Mouse (Mus musculus) natural killer cell, adult 2 months (primary cell): ENCODE measurements around the gene Deaf1.

Experiments
- DNase-seq, 2 experiments: peaks; one replicate each; pipeline ENCODE4 v3.0.0; 2022; ENCODE audit warnings: low spot score in 2 of 2

Gene Deaf1

DNA sequence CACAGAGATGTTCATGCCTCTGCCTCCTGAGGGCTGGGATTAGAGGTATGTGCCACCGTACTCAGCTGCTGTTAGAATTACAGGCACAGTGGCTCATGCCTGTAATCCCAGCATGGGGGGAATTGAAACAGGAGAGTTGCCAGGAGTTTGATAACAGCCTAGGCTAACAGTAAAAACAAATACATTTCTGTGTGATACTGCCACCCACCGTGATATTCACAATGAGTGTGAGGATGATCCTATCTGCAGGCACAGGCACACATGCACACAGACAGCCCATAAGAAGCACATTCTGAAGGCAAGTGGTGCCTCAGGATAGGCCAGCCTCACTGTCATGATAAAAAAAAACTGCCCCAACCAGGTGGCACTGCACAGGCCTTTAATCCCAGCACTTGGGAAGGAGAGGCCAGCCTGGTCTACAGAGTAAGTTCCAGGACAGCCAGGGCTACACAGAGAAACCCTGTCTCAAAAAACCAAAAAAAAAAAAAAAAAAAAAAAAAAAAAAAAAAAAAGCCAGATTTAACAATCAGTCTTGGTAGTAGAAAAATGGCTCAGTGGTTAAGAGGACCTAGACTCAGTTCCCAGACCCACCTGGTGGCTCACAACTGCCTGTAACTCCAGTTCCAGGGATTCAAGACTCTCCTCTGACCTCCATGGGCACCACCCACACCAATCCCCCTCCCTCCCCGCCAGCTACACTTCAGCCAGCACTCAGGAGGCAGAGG, 29.4 kb downstream of the Deaf1 start:
- DNase-seq, result no peak

- DNase-seq, result peak in 1 of 2 experiments; percentile 26
Observed at GRCm38 (mm10) chr7:141294479-141294878, 33.0 kb downstream of the Deaf1 start.

DNA sequence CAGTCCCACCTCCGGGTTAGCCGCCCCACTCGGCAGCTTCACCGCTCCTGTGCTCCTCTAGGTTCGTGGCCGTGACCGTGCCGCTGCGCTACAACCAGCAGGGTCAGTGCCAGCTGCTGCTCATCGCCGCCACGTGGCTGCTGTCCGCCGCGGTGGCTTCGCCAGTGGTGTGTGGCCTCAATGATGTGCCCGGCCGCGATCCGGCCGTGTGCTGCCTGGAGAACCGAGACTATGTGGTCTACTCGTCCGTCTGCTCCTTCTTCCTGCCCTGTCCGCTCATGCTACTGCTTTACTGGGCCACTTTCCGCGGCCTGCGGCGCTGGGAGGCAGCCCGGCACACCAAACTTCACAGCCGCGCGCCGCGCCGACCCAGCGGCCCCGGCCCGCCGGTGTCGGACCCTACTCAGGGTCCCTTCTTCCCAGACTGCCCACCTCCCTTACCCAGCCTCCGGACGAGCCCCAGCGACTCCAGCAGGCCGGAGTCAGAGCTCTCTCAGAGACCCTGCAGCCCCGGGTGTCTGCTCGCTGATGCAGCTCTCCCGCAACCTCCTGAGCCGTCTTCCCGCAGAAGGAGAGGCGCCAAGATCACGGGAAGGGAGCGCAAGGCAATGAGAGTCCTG, 33.5 kb downstream of the Deaf1 start:
- DNase-seq, result peak in 1 of 2 experiments; percentile 35

GRCm38 (mm10) chr7:141292583-141293388, 34.7 kb downstream of the Deaf1 start:
- no peak for DNase-seq

DNA sequence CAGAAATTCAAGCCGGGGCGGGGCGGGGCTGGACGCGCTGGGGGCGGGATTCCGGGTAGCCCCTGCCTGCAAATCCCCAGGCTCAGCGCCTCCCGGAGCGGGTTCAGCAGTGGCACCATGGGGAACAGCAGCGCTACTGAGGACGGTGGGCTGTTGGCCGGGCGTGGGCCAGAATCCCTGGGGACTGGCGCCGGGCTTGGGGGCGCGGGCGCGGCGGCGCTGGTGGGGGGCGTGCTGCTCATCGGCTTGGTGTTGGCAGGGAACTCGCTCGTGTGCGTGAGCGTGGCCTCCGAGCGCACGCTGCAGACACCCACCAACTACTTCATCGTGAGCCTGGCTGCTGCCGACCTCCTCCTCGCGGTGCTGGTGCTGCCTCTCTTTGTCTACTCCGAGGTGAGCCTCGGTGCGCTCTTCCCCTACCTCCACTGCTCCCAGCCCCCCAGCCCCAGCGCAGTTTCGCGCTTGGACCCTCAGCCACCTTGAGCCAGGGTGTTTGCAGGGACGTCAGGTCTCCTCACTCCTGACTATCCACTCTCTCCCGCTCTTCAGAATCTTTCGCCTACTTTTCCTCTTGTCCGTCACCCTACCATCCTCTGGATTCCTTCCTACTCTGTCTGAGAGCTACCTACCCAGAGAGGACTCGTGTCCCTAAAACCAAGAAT, 35.4 kb downstream of the Deaf1 start, which contains the start of gene Drd4:
TSS of gene Drd4 (plus strand) at position 86 of the 662 bp plus-strand sequence.
- no peak for DNase-seq

DNA sequence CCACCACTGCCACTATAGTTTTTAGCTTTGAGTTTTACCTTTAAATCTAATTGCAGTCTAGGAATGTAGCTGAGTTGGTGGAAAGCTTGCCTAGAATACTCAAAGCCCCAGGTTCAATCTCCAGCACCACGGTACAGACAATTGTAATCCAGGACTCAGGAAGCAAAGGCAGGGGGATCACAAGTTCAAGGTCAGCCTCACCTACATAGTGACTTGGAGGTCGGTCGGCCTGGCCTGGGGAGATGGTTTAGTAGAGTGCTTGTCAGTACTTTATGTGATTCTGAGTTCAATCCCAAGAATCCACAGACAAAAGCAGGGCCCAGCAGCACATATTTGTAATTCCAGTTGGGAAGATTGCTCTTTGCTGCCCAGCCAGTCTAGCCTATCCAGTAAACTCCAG, 39.4 kb downstream of the Deaf1 start:
- no peak for DNase-seq

- no peak for DNase-seq
Observed at GRCm38 (mm10) chr7:141282756-141283155, 44.7 kb downstream of the Deaf1 start.

GRCm38 (mm10) chr7:141281442-141281841, 46.0 kb downstream of the Deaf1 start:
- no peak for DNase-seq

DNA sequence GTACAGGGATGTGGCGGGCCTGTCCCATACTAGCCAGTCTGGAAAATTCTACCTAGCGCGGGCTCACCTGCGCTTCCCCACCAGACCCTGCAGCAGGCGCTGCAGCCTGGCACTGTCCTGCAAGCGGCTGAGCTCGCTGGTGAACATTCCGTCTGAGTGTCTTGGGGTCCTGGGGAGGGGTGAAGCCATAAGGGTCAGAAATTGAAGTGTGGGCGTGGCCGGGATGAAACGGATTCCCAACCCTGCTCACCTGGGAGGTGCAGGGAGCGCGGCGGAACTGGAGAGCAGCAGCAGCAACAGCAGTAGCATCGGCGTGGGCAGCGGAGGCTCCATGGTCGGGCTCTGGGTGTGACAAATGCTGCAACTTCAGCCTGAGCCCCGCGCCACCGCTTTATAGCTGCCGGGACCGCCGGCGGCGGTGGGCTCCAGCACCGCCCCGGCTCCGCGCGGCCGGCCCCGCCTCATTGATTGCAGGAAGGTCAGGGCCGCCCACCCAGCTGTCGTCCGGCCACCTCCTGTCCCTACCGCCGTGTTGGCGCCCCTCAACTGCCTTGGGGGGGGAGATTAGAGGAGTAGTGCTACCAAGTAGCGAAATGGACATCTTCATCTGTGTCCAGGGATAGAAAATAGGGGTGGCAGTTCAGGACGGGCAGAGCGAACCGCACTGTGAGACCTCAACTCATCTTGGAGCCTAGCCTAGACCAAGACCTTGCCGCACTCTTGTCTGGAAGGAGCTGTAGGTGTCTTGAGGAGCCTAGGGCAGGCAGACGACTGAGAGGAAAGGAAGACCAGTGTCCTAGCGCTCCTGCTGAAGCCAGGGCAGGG, 48.5 kb downstream of the Deaf1 start, which contains the start of gene Sct:
TSS of gene Sct (minus strand) at position 368 of the 825 bp plus-strand sequence.
- DNase-seq, result no peak

DNA sequence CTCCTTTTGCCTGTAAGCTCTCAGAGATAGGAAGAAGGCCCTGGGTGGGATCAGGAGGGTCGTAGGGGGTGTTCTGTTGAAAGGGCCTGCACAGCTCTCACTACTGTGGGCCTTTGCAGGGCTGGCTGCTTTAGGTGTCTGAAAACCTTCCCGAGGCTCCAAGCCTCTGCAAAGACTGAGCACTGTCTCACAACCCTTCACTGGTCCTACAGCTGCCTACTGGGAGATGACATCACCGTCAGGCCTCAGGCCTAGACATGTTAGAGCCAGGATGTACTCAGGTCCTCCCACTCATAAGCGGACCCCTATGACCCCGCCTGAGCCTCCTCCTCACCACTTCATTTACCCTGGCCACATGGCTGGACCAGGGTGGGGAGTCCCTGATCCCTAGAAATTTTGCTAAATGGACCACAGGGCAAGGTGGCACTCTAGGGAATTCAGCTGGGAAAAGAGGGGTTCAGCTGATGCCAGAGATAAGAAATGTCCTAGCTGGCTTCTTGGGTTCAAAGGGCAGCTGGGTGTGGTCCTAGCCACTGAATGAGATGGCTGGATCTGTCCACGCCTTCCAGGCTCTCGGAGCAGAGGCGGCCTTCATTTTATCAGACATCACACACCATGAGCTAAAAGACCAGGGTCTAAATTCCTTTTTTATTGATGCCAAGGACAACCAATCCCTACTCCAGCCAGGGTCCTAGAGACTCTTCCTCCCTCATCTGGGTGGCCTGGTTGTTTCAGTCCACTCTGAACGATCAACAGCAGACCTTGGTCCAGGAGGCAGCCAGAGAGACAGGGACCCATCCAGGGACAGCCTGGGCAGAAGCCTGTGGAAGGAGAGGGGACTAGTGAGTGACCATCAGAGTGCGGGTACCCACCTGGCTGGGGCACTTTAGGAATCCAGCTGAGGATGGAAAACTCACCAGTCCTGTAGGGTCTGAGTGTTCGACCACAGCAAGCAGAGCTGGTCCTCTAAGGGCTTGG, 49.5 kb downstream of the Deaf1 start:
- DNase-seq, result no peak

GRCm38 (mm10) chr7:141276546-141276945, 50.9 kb downstream of the Deaf1 start, which contains the start of gene Cdhr5:
Gene Cdhr5, minus strand, starts transcription at chr7:141276786.
- DNase-seq, result no peak

DNA sequence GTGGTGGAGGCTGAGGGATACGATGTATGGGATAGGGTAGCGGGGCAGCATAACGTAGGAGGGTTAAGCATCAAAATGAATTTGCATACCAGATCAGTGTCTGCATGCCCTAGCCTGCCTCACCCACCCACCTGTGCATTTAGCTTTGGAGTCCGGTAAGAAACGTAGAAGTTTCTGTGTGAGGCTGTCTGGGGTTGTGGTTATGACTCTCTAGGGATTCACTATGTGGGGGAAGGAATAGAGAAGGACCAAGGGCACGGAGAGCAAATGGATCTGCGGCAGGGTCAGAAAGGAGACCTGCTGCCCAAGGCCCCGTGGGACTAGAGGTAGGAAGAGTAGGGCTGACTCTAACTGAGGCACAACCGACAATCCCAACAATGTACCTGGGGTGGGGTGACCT, 52.1 kb downstream of the Deaf1 start:
- DNase-seq, result no peak

DNA sequence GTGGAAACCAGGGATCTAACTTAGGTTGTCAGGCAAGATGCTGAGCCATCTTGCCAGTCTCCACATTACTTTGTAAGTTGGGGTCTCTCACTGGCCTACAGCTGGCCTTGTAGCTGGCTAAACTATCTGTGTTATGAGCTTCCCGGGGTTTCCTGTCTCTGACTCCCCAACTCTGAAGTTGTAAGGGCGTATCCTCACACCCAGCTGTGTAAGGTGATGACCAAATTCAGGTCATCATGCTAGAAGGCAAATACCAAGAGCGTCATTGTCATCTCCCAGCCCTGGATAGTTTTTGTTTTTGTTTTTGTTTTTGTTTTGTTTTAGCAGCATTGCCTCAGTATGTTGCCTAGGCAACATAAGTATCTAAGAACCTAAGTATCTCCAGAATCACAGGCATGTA, 56.9 kb downstream of the Deaf1 start:
- DNase-seq, result peak; percentile 37 to 56

GRCm38 (mm10) chr7:141269273-141269545, 58.3 kb downstream of the Deaf1 start:
- DNase-seq, result no peak

GRCm38 (mm10) chr7:141268466-141269272, 58.8 kb downstream of the Deaf1 start:
- DNase-seq, result peak in 1 of 2 experiments; percentile 19

DNA sequence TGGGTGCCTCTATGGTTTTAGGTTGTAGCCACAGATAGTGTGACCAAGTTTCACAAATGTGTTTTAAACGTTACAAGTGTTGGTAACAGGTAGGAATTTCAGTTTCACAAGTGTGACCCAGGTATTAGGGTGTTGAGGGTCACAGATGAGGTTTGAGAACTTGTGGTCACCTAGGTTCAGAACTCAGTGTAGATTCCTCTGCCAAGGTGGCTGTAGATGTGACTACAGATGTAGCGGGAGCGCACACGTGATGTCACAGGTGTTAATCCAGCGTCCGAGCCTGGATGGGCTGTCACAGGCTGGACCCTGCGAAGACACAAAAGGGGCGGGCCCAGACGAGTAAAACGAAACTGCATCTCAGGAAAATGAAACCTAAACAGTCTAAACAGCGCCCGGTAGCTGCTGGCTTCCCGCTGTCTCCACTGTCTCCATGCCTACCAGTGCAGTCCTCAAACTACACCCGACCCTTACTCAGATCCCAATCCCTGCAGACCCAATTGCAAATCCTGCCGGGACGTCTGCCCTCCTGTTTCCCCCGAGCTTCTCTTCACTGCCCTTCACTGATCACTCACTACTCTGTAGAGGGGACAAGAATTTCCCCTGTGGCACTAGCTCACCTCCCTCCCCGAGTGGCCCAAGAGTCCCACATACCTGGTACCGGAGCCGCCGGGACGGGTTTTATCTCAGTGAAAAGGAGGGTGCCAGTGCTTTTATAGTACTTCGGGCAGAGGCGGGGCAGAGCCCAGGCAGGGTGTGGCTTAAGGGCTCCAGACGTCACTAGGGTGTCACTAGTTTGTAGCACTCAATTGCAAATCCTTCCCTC, 61.5 kb downstream of the Deaf1 start, which contains the start of gene Irf7:
TSS of gene Irf7 (minus strand) at position 743 of the 823 bp plus-strand sequence.
- peak; percentile 87 to 90 for DNase-seq

DNA sequence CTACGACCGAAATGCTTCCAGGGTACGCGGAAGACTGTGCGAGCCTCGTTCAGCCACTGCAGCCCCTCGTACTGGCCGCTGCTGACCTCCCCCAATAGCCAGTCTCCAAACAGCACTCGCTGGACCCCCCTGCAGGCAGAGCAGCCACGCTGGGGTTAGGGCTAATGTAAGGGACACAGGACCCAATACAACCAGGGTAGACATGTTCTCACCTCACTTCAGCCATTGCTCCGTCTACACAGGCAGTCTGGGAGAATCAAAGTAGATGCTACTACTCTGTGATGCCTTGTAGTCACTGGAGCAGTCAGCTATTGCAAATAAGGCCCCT, 62.1 kb downstream of the Deaf1 start:
- DNase-seq, result peak in 1 of 2 experiments; percentile 44

DNA sequence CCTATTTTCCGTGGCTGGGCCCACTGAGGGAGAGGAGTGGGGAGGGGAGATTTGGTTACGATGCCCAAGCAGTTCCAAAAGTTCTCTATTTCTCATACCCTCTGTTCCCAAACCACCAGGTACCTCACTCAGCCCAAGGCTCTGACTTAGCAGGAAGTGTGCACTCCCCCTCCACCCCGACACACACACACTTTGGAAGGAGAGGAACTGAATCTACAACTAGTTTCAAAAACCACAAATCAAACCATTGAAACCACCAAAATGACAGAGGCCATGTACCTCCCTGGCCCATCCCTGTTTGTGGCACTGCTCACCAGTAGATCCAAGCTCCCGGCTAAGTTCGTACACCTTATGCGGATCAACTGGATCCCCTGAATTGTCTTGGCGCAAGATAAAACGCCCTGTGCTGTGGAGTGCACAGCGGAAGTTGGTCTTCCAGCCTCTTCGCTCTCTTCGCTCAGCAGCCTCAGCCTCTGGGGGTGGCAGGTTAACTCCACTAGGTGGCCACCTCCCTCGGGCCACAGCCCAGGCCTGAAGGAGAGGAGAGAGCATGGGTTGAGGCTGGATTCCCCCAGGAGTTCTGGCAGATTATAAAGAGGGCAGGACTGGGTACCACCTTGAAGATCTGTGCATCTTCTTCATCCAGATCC, 62.6 kb downstream of the Deaf1 start:
- peak; percentile 52 to 61 for DNase-seq
